Mouse (Mus musculus) adrenal gland (tissue): ENCODE measurements at regions not wholly inside any gene's neighbourhood (a gene's known extent, or its start where the extent isn't known, plus 50 kb on each side); places are given as distances from the start of the nearest gene placed in this dataset.

Experiments
- intact Hi-C: fragments of 180-260 bp; cut with DNase I; formaldehyde crosslinking; loops from one replicate; pipeline ENCODE4 v1.15.1; 2025

- intact Hi-C loops = no loop called here
Measured at GRCm38 (mm10) chr6:7473730-7474129, 80.9 kb upstream of the Tac1 start.

GRCm38 (mm10) chr6:7476907-7477306 lies 77.8 kb upstream of the Tac1 start:
- intact Hi-C loops = no loop called here

GRCm38 (mm10) chr6:7494299-7494698 lies 60.4 kb upstream of the Tac1 start:
- intact Hi-C loops = no loop called here

- intact Hi-C loops = no loop called here
Measured at GRCm38 (mm10) chr6:7496766-7497165, 57.9 kb upstream of the Tac1 start.
